Mouse (Mus musculus): ENCODE results near the gene Prelid3b. TPM values are rescaled to one million over a fixed set of nuclear protein-coding genes. Genes with fewer than 3 reads are reported as not detected.

The Prelid3b gene
- polyA plus RNA-seq, 1 experiment from 2014 or later: 110 TPM

DNA sequence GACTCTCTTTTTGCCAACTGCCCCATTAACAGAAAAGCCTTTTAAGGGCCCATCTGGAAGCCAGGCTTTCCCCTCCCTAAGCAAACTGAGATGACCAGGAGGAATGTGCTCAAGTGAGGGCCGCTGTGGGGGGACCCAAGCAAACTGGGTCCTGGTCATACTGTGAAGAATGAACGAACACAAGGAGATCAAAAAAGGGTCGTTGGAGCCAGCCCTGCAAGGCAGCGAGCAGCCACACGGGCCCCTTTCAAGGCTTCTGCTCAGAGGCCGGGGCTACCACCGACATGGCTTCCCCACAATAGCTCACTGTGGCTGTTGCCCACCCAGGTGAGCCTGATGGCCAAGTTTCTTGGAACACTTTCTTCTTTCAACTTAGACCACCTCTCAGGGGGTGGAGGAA, 26.4 kb downstream of the Prelid3b start:
- H3K4me3 ChIP-seq (ENCODE audit: low read depth, low read length): no peak overlapping the region
- H3K27ac ChIP-seq (ENCODE audit: low read length): no peak overlapping the region
- no peak for ATAC-seq
- H3K27me3 ChIP-seq (ENCODE audit: control insufficient read depth, insufficient read depth, low read depth, low read length): no peaks in the 10 kb centered on the region
- H3K9ac ChIP-seq (ENCODE audit: low read depth, low read length): no peak overlapping the region
- WGBS: 54% methylated on average over 7 of the region's 7 CpGs
- no peaks in the 10 kb centered on the region for H3K9me3 ChIP-seq (replicated peaks; ENCODE audit: control insufficient read depth, low read length, poor library complexity, severe bottlenecking)
- no peak overlapping the region for H3K4me2 ChIP-seq (ENCODE audit: low read length)
- H3K4me1 ChIP-seq (ENCODE audit: control insufficient read depth, insufficient read depth, low read length): no peaks in the 10 kb centered on the region
- H3K36me3 ChIP-seq (ENCODE audit: control insufficient read depth, insufficient read depth, low read length): no peaks in the 10 kb centered on the region

GRCm38 (mm10) chr2:174445018-174445417, 27.9 kb downstream of the Prelid3b start:
- no peaks in the 10 kb centered on the region for H3K27me3 ChIP-seq (ENCODE audit: control insufficient read depth, insufficient read depth, low read depth, low read length)
- no peaks in the 10 kb centered on the region for H3K36me3 ChIP-seq (ENCODE audit: control insufficient read depth, insufficient read depth, low read length)
- no peaks in the 10 kb centered on the region for H3K9me3 ChIP-seq (replicated peaks; ENCODE audit: control insufficient read depth, low read length, poor library complexity, severe bottlenecking)
- WGBS: 88% methylated on average over 6 of the region's 6 CpGs
- H3K4me3 ChIP-seq (ENCODE audit: low read depth, low read length): no peak overlapping the region
- no peak overlapping the region for H3K9ac ChIP-seq (ENCODE audit: low read depth, low read length)
- no peak for ATAC-seq
- H3K4me2 ChIP-seq (ENCODE audit: low read length): no peak overlapping the region
- H3K4me1 ChIP-seq (ENCODE audit: control insufficient read depth, insufficient read depth, low read length): no peaks in the 10 kb centered on the region
- H3K27ac ChIP-seq (ENCODE audit: low read length): no peak overlapping the region

GRCm38 (mm10) chr2:174444359-174444758, 28.5 kb downstream of the Prelid3b start:
- 86% methylated on average over 7 of the region's 7 CpGs for WGBS
- Histone ChIP-seq H3K36me3 (ENCODE audit: control insufficient read depth, insufficient read depth, low read length) (no peaks in the 10 kb centered on the region), H3K9ac (ENCODE audit: low read depth, low read length) (no peak overlapping the region), H3K27ac (ENCODE audit: low read length) (no peak overlapping the region), H3K4me1 (ENCODE audit: control insufficient read depth, insufficient read depth, low read length) (0 out of 2 replicates have a peak, but pooled peaks cover under 1% of the 10 kb centered on the region), H3K9me3 (replicated peaks; ENCODE audit: control insufficient read depth, low read length, poor library complexity, severe bottlenecking) (no peaks in the 10 kb centered on the region), H3K4me2 (ENCODE audit: low read length) (no peak overlapping the region), H3K4me3 (ENCODE audit: low read depth, low read length) (no peak overlapping the region), H3K27me3 (ENCODE audit: control insufficient read depth, insufficient read depth, low read depth, low read length) (no peaks in the 10 kb centered on the region)
- ATAC-seq: no peak

GRCm38 (mm10) chr2:174443046-174443445, 29.8 kb downstream of the Prelid3b start:
- H3K4me1 ChIP-seq (ENCODE audit: control insufficient read depth, insufficient read depth, low read length): peaks cover 8% of the 10 kb centered on the region; the same call in 1 of the 2 replicates
- no peaks in the 10 kb centered on the region for H3K9me3 ChIP-seq (replicated peaks; ENCODE audit: control insufficient read depth, low read length, poor library complexity, severe bottlenecking)
- WGBS: 57% methylated on average over 2 of the region's 2 CpGs
- no peak overlapping the region for H3K4me2 ChIP-seq (ENCODE audit: low read length)
- H3K9ac ChIP-seq (ENCODE audit: low read depth, low read length): no peak overlapping the region
- no peak overlapping the region for H3K27ac ChIP-seq (ENCODE audit: low read length)
- no peaks in the 10 kb centered on the region for H3K27me3 ChIP-seq (ENCODE audit: control insufficient read depth, insufficient read depth, low read depth, low read length)
- no peaks in the 10 kb centered on the region for H3K36me3 ChIP-seq (ENCODE audit: control insufficient read depth, insufficient read depth, low read length)
- no peak for ATAC-seq
- no peak overlapping the region for H3K4me3 ChIP-seq (ENCODE audit: low read depth, low read length)

DNA sequence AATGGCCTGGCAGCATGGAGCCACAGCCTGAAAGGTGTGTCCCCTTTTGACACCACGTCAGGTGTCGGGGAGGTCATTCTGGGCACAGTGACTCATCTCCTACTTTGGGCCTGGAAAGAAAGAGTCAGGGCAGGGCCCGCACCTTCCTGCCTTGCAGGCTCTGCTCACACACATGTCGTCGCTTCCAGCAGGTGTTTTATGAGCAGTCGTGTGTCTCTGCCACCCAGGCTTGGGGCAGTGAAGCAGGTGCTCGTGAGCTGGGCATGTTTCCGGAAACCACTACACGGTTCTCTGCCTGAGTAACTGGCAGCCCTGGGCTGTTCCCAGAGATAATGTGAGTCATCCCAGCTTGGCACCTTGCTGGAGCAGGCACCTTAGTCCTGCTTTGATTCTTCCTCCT, 30.4 kb downstream of the Prelid3b start:
- WGBS: 88% methylated on average over 9 of the region's 9 CpGs
- H3K36me3 ChIP-seq (ENCODE audit: control insufficient read depth, insufficient read depth, low read length): no peaks in the 10 kb centered on the region
- H3K4me2 ChIP-seq (ENCODE audit: low read length): no peak overlapping the region
- no peak overlapping the region for H3K27ac ChIP-seq (ENCODE audit: low read length)
- H3K9ac ChIP-seq (ENCODE audit: low read depth, low read length): no peak overlapping the region
- H3K4me1 ChIP-seq (ENCODE audit: control insufficient read depth, insufficient read depth, low read length): peaks cover 8% of the 10 kb centered on the region; the same call in 1 of the 2 replicates
- H3K9me3 ChIP-seq (replicated peaks; ENCODE audit: control insufficient read depth, low read length, poor library complexity, severe bottlenecking): no peaks in the 10 kb centered on the region
- no peaks in the 10 kb centered on the region for H3K27me3 ChIP-seq (ENCODE audit: control insufficient read depth, insufficient read depth, low read depth, low read length)
- no peak overlapping the region for H3K4me3 ChIP-seq (ENCODE audit: low read depth, low read length)
- ATAC-seq: no peak

DNA sequence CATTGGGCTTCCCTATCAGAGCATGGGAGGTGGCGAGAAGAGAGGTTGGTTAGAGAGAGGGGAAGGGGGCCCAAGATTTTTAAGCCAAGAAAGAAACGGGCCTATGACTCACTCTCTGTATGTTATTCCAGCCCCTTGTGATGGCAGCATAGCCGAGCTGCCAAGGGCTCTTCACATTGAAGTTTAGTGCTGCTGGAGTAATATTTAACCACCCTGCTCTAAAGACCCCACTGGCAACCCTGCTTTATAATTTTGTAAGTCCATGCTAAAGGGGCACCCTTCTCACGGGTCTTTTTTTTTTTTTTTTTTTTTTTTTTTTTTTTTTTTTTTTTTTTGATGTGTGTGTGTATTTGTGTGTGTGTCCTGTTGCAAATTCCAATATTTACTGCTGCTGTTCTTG, 31.0 kb downstream of the Prelid3b start:
- no peak for ATAC-seq
- no peaks in the 10 kb centered on the region for H3K27me3 ChIP-seq (ENCODE audit: control insufficient read depth, insufficient read depth, low read depth, low read length)

DNA sequence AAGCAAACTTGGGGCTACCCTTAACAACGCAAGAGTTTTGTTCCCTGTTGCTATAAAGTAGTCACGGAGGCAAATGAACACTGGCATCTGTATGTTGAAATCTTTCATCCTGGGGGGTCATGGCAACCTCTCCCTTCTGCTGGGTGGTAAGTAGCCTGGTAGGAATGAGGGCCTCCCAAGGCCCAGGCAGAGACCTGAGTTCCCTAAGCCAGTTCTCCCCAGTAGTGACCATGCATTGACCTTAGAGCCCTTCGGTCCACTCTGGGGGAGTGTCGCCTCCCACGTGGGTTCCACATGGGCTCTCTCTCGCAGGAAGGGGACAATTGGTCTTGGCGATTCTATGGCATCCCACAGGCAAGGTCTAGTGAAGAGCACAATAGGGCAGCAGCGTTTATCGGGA, 32.9 kb downstream of the Prelid3b start:
- ATAC-seq: no peak

More for the DNA sequence above, 31.0 kb downstream of the Prelid3b start:
- Histone ChIP-seq H3K4me1 (ENCODE audit: control insufficient read depth, insufficient read depth, low read length) (peaks cover 8% of the 10 kb centered on the region; the same call in 1 of the 2 replicates), H3K9ac (ENCODE audit: low read depth, low read length) (no peak overlapping the region), H3K27ac (ENCODE audit: low read length) (no peak overlapping the region), H3K9me3 (replicated peaks; ENCODE audit: control insufficient read depth, low read length, poor library complexity, severe bottlenecking) (no peaks in the 10 kb centered on the region), H3K4me3 (ENCODE audit: low read depth, low read length) (no peak overlapping the region), H3K4me2 (ENCODE audit: low read length) (no peak overlapping the region), H3K36me3 (ENCODE audit: control insufficient read depth, insufficient read depth, low read length) (no peaks in the 10 kb centered on the region)
- WGBS: 84% methylated on average over 4 of the region's 4 CpGs

GRCm38 (mm10) chr2:174439450-174439838, 33.4 kb downstream of the Prelid3b start:
- Histone ChIP-seq H3K4me2 (ENCODE audit: low read length) (peak overlapping the region; percentile 87; the same call in 1 of the 2 replicates), H3K9me3 (replicated peaks; ENCODE audit: control insufficient read depth, low read length, poor library complexity, severe bottlenecking) (no peaks in the 10 kb centered on the region), H3K36me3 (ENCODE audit: control insufficient read depth, insufficient read depth, low read length) (no peaks in the 10 kb centered on the region), H3K4me1 (ENCODE audit: control insufficient read depth, insufficient read depth, low read length) (peaks cover 8% of the 10 kb centered on the region; the same call in 1 of the 2 replicates), H3K27ac (ENCODE audit: low read length) (no peak overlapping the region), H3K27me3 (ENCODE audit: control insufficient read depth, insufficient read depth, low read depth, low read length) (no peaks in the 10 kb centered on the region), H3K9ac (ENCODE audit: low read depth, low read length) (no peak overlapping the region), H3K4me3 (ENCODE audit: low read depth, low read length) (no peak overlapping the region)
- no peak for ATAC-seq
- WGBS: 53% methylated on average over 5 of the region's 5 CpGs

More for the DNA sequence above, 32.9 kb downstream of the Prelid3b start:
- Histone ChIP-seq H3K36me3 (ENCODE audit: control insufficient read depth, insufficient read depth, low read length) (no peaks in the 10 kb centered on the region), H3K9me3 (replicated peaks; ENCODE audit: control insufficient read depth, low read length, poor library complexity, severe bottlenecking) (no peaks in the 10 kb centered on the region), H3K9ac (ENCODE audit: low read depth, low read length) (no peak overlapping the region), H3K27ac (ENCODE audit: low read length) (no peak overlapping the region), H3K4me1 (ENCODE audit: control insufficient read depth, insufficient read depth, low read length) (peaks cover 8% of the 10 kb centered on the region; the same call in 1 of the 2 replicates), H3K4me2 (ENCODE audit: low read length) (no peak overlapping the region), H3K4me3 (ENCODE audit: low read depth, low read length) (no peak overlapping the region), H3K27me3 (ENCODE audit: control insufficient read depth, insufficient read depth, low read depth, low read length) (no peaks in the 10 kb centered on the region)
- 83% methylated on average over 9 of the region's 9 CpGs for WGBS

- Histone ChIP-seq H3K36me3 (ENCODE audit: control insufficient read depth, insufficient read depth, low read length) (no peaks in the 10 kb centered on the region), H3K4me2 (ENCODE audit: low read length) (peak within 1 kb of the TSS; percentile 87), H3K27me3 (ENCODE audit: control insufficient read depth, insufficient read depth, low read depth, low read length) (no peaks in the 10 kb centered on the region), H3K4me3 (ENCODE audit: low read depth, low read length) (peak within 1 kb of the TSS; percentile 52), H3K27ac (ENCODE audit: low read length) (no peak within 1 kb of the TSS), H3K4me1 (ENCODE audit: control insufficient read depth, insufficient read depth, low read length) (peaks cover 8% of the 10 kb centered on the region; the same call in 1 of the 2 replicates), H3K9ac (ENCODE audit: low read depth, low read length) (peak within 1 kb of the TSS; percentile 72), H3K9me3 (replicated peaks; ENCODE audit: control insufficient read depth, low read length, poor library complexity, severe bottlenecking) (no peaks in the 10 kb centered on the region)
- peak; percentile 77 for ATAC-seq
- under 1% methylated on average over 36 of the region's 38 CpGs for WGBS
Observed at GRCm38 (mm10) chr2:174438737-174439449, 34.0 kb downstream of the Prelid3b start, which contains the start of gene Ctsz. TSS of gene Ctsz (minus strand) at chr2:174439039.
